Mouse (Mus musculus) testis, adult 2 months (tissue): ENCODE results near the gene Rccd1.

Experiments used
- CTCF ChIP-seq: fragments of 200-500 bp; IDR thresholded peaks from 2 replicates; pipeline ENCODE4 v1.5.1; 2012; ENCODE audit warnings: low read depth, mild to moderate bottlenecking, inconsistent platforms, low read length, moderate library complexity; ENCODE audit not compliant: control insufficient read depth, insufficient read depth, insufficient replicate concordance
- POLR2A ChIP-seq: fragments of 200-500 bp; IDR thresholded peaks from 2 replicates; pipeline ENCODE4 v1.6.1; 2012; ENCODE audit warnings: low read depth, mild to moderate bottlenecking, inconsistent platforms, low read length, moderate library complexity; ENCODE audit not compliant: control insufficient read depth

GRCm38 (mm10) chr7:80297041-80297440, 27.2 kb downstream of the Rccd1 start:
- TF ChIP-seq POLR2A: no peak
- TF ChIP-seq CTCF: no peak
